26 mouse cellular contexts compared by ENCODE assay signal in the genomic region with DNA sequence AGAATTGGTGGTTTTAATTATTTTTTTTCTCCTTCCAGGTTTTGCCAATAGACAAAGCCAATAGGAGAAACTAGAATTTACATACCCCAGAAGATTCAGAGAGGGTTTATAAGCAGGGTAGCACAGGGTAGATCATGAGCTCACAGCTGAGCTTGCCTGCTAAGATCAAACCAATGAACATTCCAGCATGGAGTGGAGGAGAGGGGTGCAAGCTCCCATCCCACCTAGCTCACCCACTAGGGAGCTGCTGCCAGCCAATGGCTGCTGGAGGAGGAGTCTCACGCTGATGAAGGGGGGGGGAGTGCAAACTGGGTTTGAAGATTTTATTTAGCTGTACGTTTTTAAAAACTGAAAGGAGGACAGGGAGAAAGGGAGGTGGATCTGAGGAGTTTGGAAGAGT. TPM values are rescaled to one million over a fixed set of nuclear protein-coding genes. Genes with fewer than 3 reads are reported as not detected.
A peak's percentile ranks its signal among the peaks of the same experiment; 100 is the strongest.
DNase-seq lines count a peak whose midpoint lies in the region; ATAC-seq and TF ChIP-seq lines count a peak whose summit lies in the region.
"Had no signal": no experiment of that assay in that cellular context is flagged by ENCODE, and none has a peak within 500 bp of the region (broad histone marks: within the 10 kb centered on the region; RNA-seq: fewer than 3 reads in every experiment).

No protein-coding gene starts in this region.

- no peak overlapping the region for H3K27ac ChIP-seq in forebrain, embryonic 11.5 days (ENCODE audit: low read depth, low read length)
- H3K27ac ChIP-seq in forebrain, embryonic 13.5 days: no peak overlapping the region
- H3K27ac ChIP-seq in heart, embryonic 10.5 days: no peak overlapping the region
- H3K27ac ChIP-seq in midbrain, embryonic 11.5 days (ENCODE audit: low read depth, low read length): no peak overlapping the region
- no peak overlapping the region for H3K27ac ChIP-seq in midbrain, postnatal 0 days (ENCODE audit: low read depth, low read length)
- H3K27ac ChIP-seq: embryonic facial prominence, embryonic 10.5 days; embryonic facial prominence, embryonic 13.5 days; hindbrain, embryonic 12.5 days; hindbrain, embryonic 15.5 days had no signal

- H3K4me2 ChIP-seq in forebrain, embryonic 11.5 days (ENCODE audit: low read depth, low read length, severe bottlenecking): no peak overlapping the region
- H3K4me2 ChIP-seq in forebrain, embryonic 13.5 days: no peak overlapping the region
- no peak overlapping the region for H3K4me2 ChIP-seq in midbrain, embryonic 11.5 days
- no peak overlapping the region for H3K4me2 ChIP-seq in midbrain, postnatal 0 days (ENCODE audit: low read depth, low read length, poor library complexity, severe bottlenecking)
- H3K4me2 ChIP-seq: embryonic facial prominence, embryonic 13.5 days; heart, embryonic 13.5 days; hindbrain, embryonic 12.5 days; hindbrain, embryonic 15.5 days had no signal

- no peak overlapping the region for H3K4me3 ChIP-seq in forebrain, embryonic 11.5 days (ENCODE audit: low read depth, low read length)
- no peak overlapping the region for H3K4me3 ChIP-seq in forebrain, embryonic 13.5 days
- H3K4me3 ChIP-seq in heart, embryonic 10.5 days: no peak overlapping the region
- no peak overlapping the region for H3K4me3 ChIP-seq in midbrain, embryonic 11.5 days (ENCODE audit: low read depth, low read length)
- no peak overlapping the region for H3K4me3 ChIP-seq in midbrain, postnatal 0 days (ENCODE audit: low read depth, low read length)
- H3K4me3 ChIP-seq: embryonic facial prominence, embryonic 10.5 days; embryonic facial prominence, embryonic 13.5 days; erythroblast, embryonic 14.5 days; heart, embryonic 13.5 days; hindbrain, embryonic 12.5 days; hindbrain, embryonic 15.5 days had no signal

- no peaks in the 10 kb centered on the region for H3K36me3 ChIP-seq in forebrain, embryonic 11.5 days (ENCODE audit: control insufficient read depth, insufficient read depth, low read length)
- no peaks in the 10 kb centered on the region for H3K36me3 ChIP-seq in forebrain, embryonic 13.5 days (ENCODE audit: poor library complexity, severe bottlenecking)
- 0 out of 2 replicates have a peak, but pooled peaks cover 2% of the 10 kb centered on the region for H3K36me3 ChIP-seq in heart, embryonic 10.5 days
- no peaks in the 10 kb centered on the region for H3K36me3 ChIP-seq in midbrain, embryonic 11.5 days (ENCODE audit: control insufficient read depth, insufficient read depth, low read length)
- no peaks in the 10 kb centered on the region for H3K36me3 ChIP-seq in midbrain, postnatal 0 days (ENCODE audit: insufficient read depth, low read length)
- H3K36me3 ChIP-seq: embryonic facial prominence, embryonic 13.5 days; hindbrain, embryonic 12.5 days; hindbrain, embryonic 15.5 days had no signal

- TF ChIP-seq CTCF in midbrain, postnatal 0 days (IDR thresholded peaks at IDR 0.05): no peak

- no peak for ATAC-seq in forebrain, embryonic 11.5 days (replicated peaks; ENCODE audit: low FRiP score)
- no peak for ATAC-seq in forebrain, embryonic 13.5 days
- no peak for ATAC-seq in midbrain, embryonic 11.5 days (ENCODE audit: low FRiP score)
- ATAC-seq in midbrain, postnatal 0 days (ENCODE audit: low FRiP score): no peak
- ATAC-seq: activated CD4-positive, CD25-positive, alpha-beta regulatory T cell, adult 4 months; forebrain, embryonic 14.5 days had no signal

- no peaks in the 10 kb centered on the region for H3K27me3 ChIP-seq in forebrain, embryonic 11.5 days (ENCODE audit: control insufficient read depth, insufficient read depth, low read length)
- H3K27me3 ChIP-seq in forebrain, embryonic 13.5 days: no peaks in the 10 kb centered on the region
- H3K27me3 ChIP-seq in heart, embryonic 10.5 days (ENCODE audit: insufficient read depth, poor library complexity, severe bottlenecking): no peaks in the 10 kb centered on the region
- H3K27me3 ChIP-seq in midbrain, embryonic 11.5 days (ENCODE audit: control insufficient read depth, insufficient read depth, low read length): no peaks in the 10 kb centered on the region
- no peaks in the 10 kb centered on the region for H3K27me3 ChIP-seq in midbrain, postnatal 0 days (ENCODE audit: insufficient read depth, low read length)
- H3K27me3 ChIP-seq: embryonic facial prominence, embryonic 13.5 days; heart, embryonic 13.5 days; hindbrain, embryonic 12.5 days; hindbrain, embryonic 15.5 days had no signal

- H3K9ac ChIP-seq in forebrain, embryonic 11.5 days (ENCODE audit: low read length): no peak overlapping the region
- no peak overlapping the region for H3K9ac ChIP-seq in forebrain, embryonic 13.5 days
- H3K9ac ChIP-seq in midbrain, embryonic 11.5 days (ENCODE audit: low read length): no peak overlapping the region
- H3K9ac ChIP-seq in midbrain, postnatal 0 days (replicated peaks; ENCODE audit: low read length, poor library complexity, severe bottlenecking): no peak overlapping the region
- H3K9ac ChIP-seq: embryonic facial prominence, embryonic 13.5 days; hindbrain, embryonic 12.5 days; hindbrain, embryonic 15.5 days had no signal

- peaks cover 15% of the 10 kb centered on the region; the same call in 1 of the 2 replicates for H3K4me1 ChIP-seq in forebrain, embryonic 11.5 days (replicated peaks; ENCODE audit: control insufficient read depth, insufficient read depth, low read length)
- H3K4me1 ChIP-seq in forebrain, embryonic 13.5 days: peaks cover 31% of the 10 kb centered on the region
- H3K4me1 ChIP-seq in heart, embryonic 10.5 days: peaks cover 69% of the 10 kb centered on the region
- peaks cover 18% of the 10 kb centered on the region for H3K4me1 ChIP-seq in midbrain, embryonic 11.5 days (ENCODE audit: control insufficient read depth, insufficient read depth, low read length)
- no peaks in the 10 kb centered on the region for H3K4me1 ChIP-seq in midbrain, postnatal 0 days (ENCODE audit: insufficient read depth, low read length)

- 23% methylated on average over 2 of the region's 2 CpGs for WGBS in forebrain, embryonic 11.5 days
- WGBS in forebrain, embryonic 13.5 days: 20% methylated on average over 2 of the region's 2 CpGs
- WGBS in heart, embryonic 10.5 days: 39% methylated on average over 2 of the region's 2 CpGs
- 23% methylated on average over 2 of the region's 2 CpGs for WGBS in midbrain, embryonic 11.5 days
- 16% methylated on average over 2 of the region's 2 CpGs for WGBS in midbrain, postnatal 0 days

- peak; percentile 31 for DNase-seq in forebrain, embryonic 11.5 days (ENCODE audit: low spot score)
- DNase-seq in heart, embryonic 10.5 days (ENCODE audit: low spot score): peak; percentile 39
- DNase-seq in heart, adult 9 months (ENCODE audit: low spot score in 2 of 2): no peak
- DNase-seq in midbrain, embryonic 11.5 days (ENCODE audit: low spot score, missing footprints): peak; percentile 75
- DNase-seq in midbrain, postnatal 0 days (ENCODE audit: low spot score): no peak
- peak; percentile 11 for DNase-seq in testis, postnatal 10 days (ENCODE audit: low spot score)
- no peak for DNase-seq in testis, postnatal 14 days (ENCODE audit: low spot score)
- DNase-seq: adrenal gland, adult 8-10 months; adrenal gland, postnatal 25 days; cerebellum, adult 11-12 months; cerebellum, adult 8-10 months; cerebellum, postnatal 10 days; cerebellum, postnatal 36 days; embryo, embryonic 11 days; gastrocnemius, postnatal 10 days; gastrocnemius, postnatal 36 days; heart, postnatal 14 days had no signal

- no peaks in the 10 kb centered on the region for H3K9me3 ChIP-seq in forebrain, embryonic 11.5 days (ENCODE audit: control insufficient read depth, low read length)
- no peaks in the 10 kb centered on the region for H3K9me3 ChIP-seq in forebrain, embryonic 13.5 days (replicated peaks)
- no peaks in the 10 kb centered on the region for H3K9me3 ChIP-seq in heart, embryonic 10.5 days
- no peaks in the 10 kb centered on the region for H3K9me3 ChIP-seq in midbrain, embryonic 11.5 days (ENCODE audit: control insufficient read depth, low read length)
- no peaks in the 10 kb centered on the region for H3K9me3 ChIP-seq in midbrain, postnatal 0 days (ENCODE audit: low read length)
- H3K9me3 ChIP-seq: embryonic facial prominence, embryonic 10.5 days; embryonic facial prominence, embryonic 13.5 days; heart, embryonic 13.5 days; hindbrain, embryonic 12.5 days; hindbrain, embryonic 15.5 days had no signal

RNA-seq across cellular contexts. Expression of gene Igf2bp2, which starts 14.0 kb away (rescaled TPM):
- 155 and 169 TPM in 2 replicates for polyA plus RNA-seq in forebrain, embryonic 11.5 days (2014; fragmentation: Nextera tagmentation; extraction: Ambion mirVana)
- 52.7 and 55.3 TPM in 2 replicates for polyA plus RNA-seq in forebrain, embryonic 13.5 days (2015; fragmentation: Nextera tagmentation; extraction: Ambion mirVana)
- polyA plus RNA-seq in heart, embryonic 10.5 days (2016; fragmentation: Nextera tagmentation; extraction: Ambion mirVana): 117 and 143 TPM in 2 replicates
- 108 and 109 TPM in 2 replicates for polyA plus RNA-seq in midbrain, embryonic 11.5 days (2014; fragmentation: Nextera tagmentation; extraction: Ambion mirVana)
- total RNA-seq in midbrain, postnatal 0 days (2014; rRNA removed): 7.7 and 8.7 TPM in 2 replicates
- polyA plus RNA-seq in midbrain, postnatal 0 days (2015; fragmentation: Nextera tagmentation; extraction: Ambion mirVana): 4.4 and 5.5 TPM in 2 replicates

Comparison
In these comparisons a context has a peak if more than half of its experiments do, and no peak if none do; other contexts are left out.
1. DNase-seq: peak in forebrain, embryonic 11.5 days (single experiment), heart, embryonic 10.5 days (single experiment), midbrain, embryonic 11.5 days (single experiment) and testis, postnatal 10 days (single experiment); none in heart, adult 9 months (0 of 2), midbrain, postnatal 0 days (single experiment) and testis, postnatal 14 days (single experiment).